Mouse (Mus musculus): ENCODE data around the gene Sema3f. TPM values are rescaled to one million over a fixed set of nuclear protein-coding genes. Genes with fewer than 3 reads are reported as not detected.

Gene Sema3f
- polyA plus RNA-seq (2014; fragmentation: Illumina TruSeq; extraction: RNeasy Lipid Tissue Mini Kit (QIAGEN cat#74804); ENCODE audit: low read depth, low replicate concordance): 0.56 TPM

GRCm38 (mm10) chr9:107709697-107710483 is at the start of gene Sema3f:
TSS of gene Sema3f (minus strand) at chr9:107710475.

DNA sequence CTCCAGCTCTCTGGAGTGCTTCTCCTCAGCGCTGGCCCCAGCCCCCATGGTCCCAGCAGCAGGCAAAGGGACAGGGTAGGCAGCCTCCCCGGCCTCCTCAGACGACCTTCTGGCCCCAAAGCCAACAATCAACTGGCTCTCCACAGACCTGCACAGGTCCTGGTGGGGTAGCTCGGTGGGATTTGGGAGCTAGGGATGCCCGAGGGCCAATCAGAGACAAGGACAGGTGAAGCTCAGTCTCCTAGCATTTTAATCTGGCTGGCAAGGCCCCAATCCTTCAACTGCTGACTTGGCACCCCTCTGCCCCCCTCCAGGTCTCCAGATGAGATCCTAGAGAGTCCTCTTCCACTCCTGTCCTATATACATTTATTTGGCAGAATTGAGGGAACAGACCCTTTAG is 30.8 kb downstream of the Sema3f start, which contains the start of gene Gnat1:
TSS of gene Gnat1 (minus strand) at position 212 of the 400 bp plus-strand sequence.

GRCm38 (mm10) chr9:107669480-107669945 is 40.8 kb downstream of the Sema3f start, which contains the start of gene Slc38a3:
TSS of gene Slc38a3 (minus strand) at chr9:107669530.

GRCm38 (mm10) chr9:107635279-107636028 is 74.8 kb downstream of the Sema3f start, which contains the start of gene Gnai2:
TSS of gene Gnai2 (minus strand) at chr9:107635367.

Other genes starting within 250 kb of the Sema3f start
- 0.45 TPM for gene Tmem115, start 176.5 kb downstream of the Sema3f start, polyA plus RNA-seq (2014; fragmentation: Illumina TruSeq; extraction: RNeasy Lipid Tissue Mini Kit (QIAGEN cat#74804); ENCODE audit: low read depth, low replicate concordance)
- gene Cyb561d2, start 168.3 kb downstream of the Sema3f start, polyA plus RNA-seq (2014; fragmentation: Illumina TruSeq; extraction: RNeasy Lipid Tissue Mini Kit (QIAGEN cat#74804); ENCODE audit: low read depth, low replicate concordance): 5.3 TPM
- gene Nprl2, start 168.2 kb downstream of the Sema3f start, polyA plus RNA-seq (2014; fragmentation: Illumina TruSeq; extraction: RNeasy Lipid Tissue Mini Kit (QIAGEN cat#74804); ENCODE audit: low read depth, low replicate concordance): 2.0 TPM
- not detected for gene Zmynd10, start 163.2 kb downstream of the Sema3f start, polyA plus RNA-seq (2014; fragmentation: Illumina TruSeq; extraction: RNeasy Lipid Tissue Mini Kit (QIAGEN cat#74804); ENCODE audit: low read depth, low replicate concordance)
- 3.7 TPM for gene Rassf1, start 158.9 kb downstream of the Sema3f start, polyA plus RNA-seq (2014; fragmentation: Illumina TruSeq; extraction: RNeasy Lipid Tissue Mini Kit (QIAGEN cat#74804); ENCODE audit: low read depth, low replicate concordance)
- 17.6 TPM for gene Tusc2, start 147.2 kb downstream of the Sema3f start, polyA plus RNA-seq (2014; fragmentation: Illumina TruSeq; extraction: RNeasy Lipid Tissue Mini Kit (QIAGEN cat#74804); ENCODE audit: low read depth, low replicate concordance)
- gene Hyal2, start 142.5 kb downstream of the Sema3f start, polyA plus RNA-seq (2014; fragmentation: Illumina TruSeq; extraction: RNeasy Lipid Tissue Mini Kit (QIAGEN cat#74804); ENCODE audit: low read depth, low replicate concordance): 1.2 TPM
- gene Hyal1, start 133.5 kb downstream of the Sema3f start, polyA plus RNA-seq (2014; fragmentation: Illumina TruSeq; extraction: RNeasy Lipid Tissue Mini Kit (QIAGEN cat#74804); ENCODE audit: low read depth, low replicate concordance): 24.4 TPM
- 3.7 TPM for gene Naa80, start 131.6 kb downstream of the Sema3f start, polyA plus RNA-seq (2014; fragmentation: Illumina TruSeq; extraction: RNeasy Lipid Tissue Mini Kit (QIAGEN cat#74804); ENCODE audit: low read depth, low replicate concordance)
- not detected for gene Hyal3, start 129.7 kb downstream of the Sema3f start, polyA plus RNA-seq (2014; fragmentation: Illumina TruSeq; extraction: RNeasy Lipid Tissue Mini Kit (QIAGEN cat#74804); ENCODE audit: low read depth, low replicate concordance)
- gene Ifrd2, start 122.8 kb downstream of the Sema3f start, polyA plus RNA-seq (2014; fragmentation: Illumina TruSeq; extraction: RNeasy Lipid Tissue Mini Kit (QIAGEN cat#74804); ENCODE audit: low read depth, low replicate concordance): 27.0 TPM
- gene Sema3b, start 101.2 kb downstream of the Sema3f start, polyA plus RNA-seq (2014; fragmentation: Illumina TruSeq; extraction: RNeasy Lipid Tissue Mini Kit (QIAGEN cat#74804); ENCODE audit: low read depth, low replicate concordance): 0.21 TPM
- gene Gnai2, start 75.1 kb downstream of the Sema3f start, polyA plus RNA-seq (2014; fragmentation: Illumina TruSeq; extraction: RNeasy Lipid Tissue Mini Kit (QIAGEN cat#74804); ENCODE audit: low read depth, low replicate concordance): 13.6 TPM
- gene Slc38a3, start 40.9 kb downstream of the Sema3f start, polyA plus RNA-seq (2014; fragmentation: Illumina TruSeq; extraction: RNeasy Lipid Tissue Mini Kit (QIAGEN cat#74804); ENCODE audit: low read depth, low replicate concordance): 104 TPM
- gene Gnat1, start 30.8 kb downstream of the Sema3f start, polyA plus RNA-seq (2014; fragmentation: Illumina TruSeq; extraction: RNeasy Lipid Tissue Mini Kit (QIAGEN cat#74804); ENCODE audit: low read depth, low replicate concordance): 0.16 TPM
- gene Rbm5, start 60.5 kb upstream of the Sema3f start, polyA plus RNA-seq (2014; fragmentation: Illumina TruSeq; extraction: RNeasy Lipid Tissue Mini Kit (QIAGEN cat#74804); ENCODE audit: low read depth, low replicate concordance): 54.1 TPM
- gene Rbm6, start 162.8 kb upstream of the Sema3f start, polyA plus RNA-seq (2014; fragmentation: Illumina TruSeq; extraction: RNeasy Lipid Tissue Mini Kit (QIAGEN cat#74804); ENCODE audit: low read depth, low replicate concordance): 42.4 TPM
- gene Mon1a, start 177.7 kb upstream of the Sema3f start, polyA plus RNA-seq (2014; fragmentation: Illumina TruSeq; extraction: RNeasy Lipid Tissue Mini Kit (QIAGEN cat#74804); ENCODE audit: low read depth, low replicate concordance): 0.37 TPM
- gene Mst1r, start 196.4 kb upstream of the Sema3f start, polyA plus RNA-seq (2014; fragmentation: Illumina TruSeq; extraction: RNeasy Lipid Tissue Mini Kit (QIAGEN cat#74804); ENCODE audit: low read depth, low replicate concordance): not detected
- gene Actl11, start 218.0 kb upstream of the Sema3f start, polyA plus RNA-seq (2014; fragmentation: Illumina TruSeq; extraction: RNeasy Lipid Tissue Mini Kit (QIAGEN cat#74804); ENCODE audit: low read depth, low replicate concordance): not detected
- not detected for gene Camkv, start 225.2 kb upstream of the Sema3f start, polyA plus RNA-seq (2014; fragmentation: Illumina TruSeq; extraction: RNeasy Lipid Tissue Mini Kit (QIAGEN cat#74804); ENCODE audit: low read depth, low replicate concordance)
- 0.13 TPM for gene Traip, start 239.7 kb upstream of the Sema3f start, polyA plus RNA-seq (2014; fragmentation: Illumina TruSeq; extraction: RNeasy Lipid Tissue Mini Kit (QIAGEN cat#74804); ENCODE audit: low read depth, low replicate concordance)

Measured in liver, adult 10 weeks (tissue).